Mouse (Mus musculus) brain, embryonic 14.5 days (tissue): ENCODE results near the gene 1110051M20Rik.

ENCODE experiments used
- CTCF ChIP-seq: fragments of 200-500 bp; IDR thresholded peaks from 2 replicates; pipeline ENCODE4 v1.5.1; 2012; ENCODE audit warnings: inconsistent platforms, mild to moderate bottlenecking, moderate library complexity, borderline replicate concordance; ENCODE audit not compliant: insufficient read depth, insufficient read length; ENCODE audit errors: extremely low read depth
- POLR2A ChIP-seq: fragments of 200-500 bp; IDR thresholded peaks from 2 replicates; pipeline ENCODE4 v1.6.1; 2012; ENCODE audit warnings: mild to moderate bottlenecking, inconsistent platforms, borderline replicate concordance; ENCODE audit not compliant: poor library complexity, insufficient read depth, insufficient read length, severe bottlenecking; ENCODE audit errors: extremely low read depth

DNA sequence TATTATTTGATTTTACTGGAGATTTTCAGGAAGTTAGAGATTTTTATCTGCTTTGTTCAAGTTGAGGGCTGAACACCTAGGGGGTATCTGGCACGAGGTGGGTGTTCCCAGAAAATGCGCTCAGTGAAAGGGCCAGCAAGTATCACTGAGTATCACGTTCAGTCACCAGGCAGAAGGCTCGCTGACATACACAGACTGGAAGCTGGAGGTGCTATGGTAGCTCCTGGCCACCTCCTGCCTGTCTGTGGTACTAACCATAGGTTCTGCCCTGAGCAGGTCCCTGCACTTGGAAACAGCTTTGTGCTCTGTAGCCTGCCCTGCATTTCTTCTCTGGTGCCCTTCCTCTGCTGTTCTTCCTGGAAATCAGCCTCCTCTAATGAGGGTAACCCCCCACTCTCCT is 192.0 kb downstream of the 1110051M20Rik start:
- TF ChIP-seq CTCF = no peak
- no peak for TF ChIP-seq POLR2A
